Mouse (Mus musculus) brain, embryonic 14.5 days (tissue): ENCODE measurements around the gene Snapc4.

Experiments
- CTCF ChIP-seq: fragments of 200-500 bp; IDR thresholded peaks from 2 replicates; pipeline ENCODE4 v1.5.1; 2012; ENCODE audit warnings: inconsistent platforms, mild to moderate bottlenecking, moderate library complexity, borderline replicate concordance; ENCODE audit not compliant: insufficient read depth, insufficient read length; ENCODE audit errors: extremely low read depth
- POLR2A ChIP-seq: fragments of 200-500 bp; IDR thresholded peaks from 2 replicates; pipeline ENCODE4 v1.6.1; 2012; ENCODE audit warnings: mild to moderate bottlenecking, inconsistent platforms, borderline replicate concordance; ENCODE audit not compliant: poor library complexity, insufficient read depth, insufficient read length, severe bottlenecking; ENCODE audit errors: extremely low read depth

- no peak for TF ChIP-seq CTCF
- TF ChIP-seq POLR2A: no peak
These were observed 49.8 kb downstream of the Snapc4 start for GRCm38 (mm10) chr2:26330702-26331101.
